Comparison of ENCODE assay signal across 16 mouse cellular contexts in the genomic region with DNA sequence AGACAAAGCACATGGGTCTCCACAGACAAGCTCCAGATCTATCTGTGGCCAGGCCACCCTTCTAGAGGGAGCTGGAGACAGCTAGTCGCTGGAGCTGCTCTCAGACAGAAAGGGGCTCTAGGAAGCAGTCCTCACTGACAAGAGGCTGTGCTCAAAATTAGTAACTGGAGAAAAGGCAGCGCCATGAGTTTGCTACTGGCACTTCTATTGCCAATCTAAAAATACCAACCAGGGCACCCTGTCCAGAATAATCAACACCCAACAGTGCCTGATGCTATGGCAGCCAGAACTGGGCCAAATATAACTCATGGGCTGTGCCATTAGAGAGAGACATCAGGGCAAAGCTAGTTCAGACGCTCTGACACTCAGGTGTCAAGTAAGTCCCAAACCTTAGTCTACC. TPM values are rescaled to one million over a fixed set of nuclear protein-coding genes. Genes with fewer than 3 reads are reported as not detected.
DNase-seq lines count a peak whose midpoint lies in the region; ATAC-seq lines count a peak whose summit lies in the region.
"Had no signal": no experiment of that assay in that cellular context is flagged by ENCODE, and none has a peak within 500 bp of the region (broad histone marks: within the 10 kb centered on the region; RNA-seq: fewer than 3 reads in every experiment).

No protein-coding gene starts in this region.

- 51% methylated on average over 3 of the region's 3 CpGs for WGBS in heart, embryonic 15.5 days

- peaks cover 59% of the 10 kb centered on the region for H3K36me3 ChIP-seq in heart, embryonic 15.5 days

- ATAC-seq in frontal cortex, adult (ENCODE audit: low TSS enrichment): peak; percentile 72
- ATAC-seq in heart, embryonic 15.5 days (replicated peaks; ENCODE audit: insufficient number of reproducible peaks, insufficient read depth, low FRiP score, low read depth): peak; percentile 83
- no peak for ATAC-seq in inflammation-experienced regulatory T-cells, adult 6 months
- ATAC-seq: forebrain, embryonic 16.5 days had no signal

- H3K4me3 ChIP-seq in heart, embryonic 15.5 days: no peak overlapping the region
- H3K4me3 ChIP-seq: hindbrain, embryonic 12.5 days; limb, embryonic 13.5 days; megakaryocyte, embryonic 14.5 days had no signal

- peak overlapping the region; percentile 42 for H3K4me2 ChIP-seq in heart, embryonic 15.5 days
- H3K4me2 ChIP-seq: hindbrain, embryonic 12.5 days; limb, embryonic 13.5 days; lung, embryonic 14.5 days had no signal

- no peaks in the 10 kb centered on the region for H3K9me3 ChIP-seq in heart, embryonic 15.5 days (replicated peaks)
- H3K9me3 ChIP-seq: G1E; hindbrain, embryonic 12.5 days; limb, embryonic 13.5 days; megakaryocyte, embryonic 14.5 days had no signal

- no peaks in the 10 kb centered on the region for H3K27me3 ChIP-seq in heart, embryonic 15.5 days
- H3K27me3 ChIP-seq: hindbrain, embryonic 12.5 days; limb, embryonic 13.5 days; megakaryocyte, embryonic 14.5 days had no signal

- DNase-seq in frontal cortex, postnatal 25 days (ENCODE audit: low spot score in 2 of 2): no peak
- peak; percentile 22 to 38 for DNase-seq in right cerebral cortex, postnatal 36 days (ENCODE audit: low spot score in 2 of 2)
- DNase-seq in right cerebral cortex, postnatal 25 days: no peak
- DNase-seq in kidney, adult 18-20 months: no peak
- DNase-seq: kidney, adult 2 months; lung, embryonic 14.5 days; right cerebral cortex, postnatal 4 days; thymus, postnatal 14 days had no signal

- peak overlapping the region; percentile 96 for H3K27ac ChIP-seq in heart, embryonic 15.5 days
- H3K27ac ChIP-seq: hindbrain, embryonic 12.5 days; limb, embryonic 13.5 days had no signal

- peaks cover 61% of the 10 kb centered on the region for H3K4me1 ChIP-seq in heart, embryonic 15.5 days (replicated peaks)
- H3K4me1 ChIP-seq: hindbrain, embryonic 12.5 days; limb, embryonic 13.5 days had no signal

- H3K9ac ChIP-seq in heart, embryonic 15.5 days: no peak overlapping the region; the same call in 1 of the 2 replicates
- H3K9ac ChIP-seq: hindbrain, embryonic 12.5 days; limb, embryonic 13.5 days; lung, embryonic 14.5 days had no signal

RNA-seq across cellular contexts. Expression of gene Mfn2, which starts 7.2 kb away (rescaled TPM):
- polyA plus RNA-seq in heart, embryonic 15.5 days (2015; fragmentation: Nextera tagmentation; extraction: Ambion mirVana): 141 and 144 TPM in 2 replicates
- 10 to 100 TPM; 20.5 to 25.5 (median 21.2) TPM for polyA plus RNA-seq in inflammation-experienced regulatory T-cells, adult 6 months (2017; shearing (Covaris generic))

RNA-seq across cellular contexts. Expression of gene Fv1, which starts 28.6 kb away (rescaled TPM):
- polyA plus RNA-seq in heart, embryonic 15.5 days (2015; fragmentation: Nextera tagmentation; extraction: Ambion mirVana): 10.0 and 10.2 TPM in 2 replicates
- polyA plus RNA-seq in inflammation-experienced regulatory T-cells, adult 6 months (2017; shearing (Covaris generic)): 1 to 10 TPM; 4.0 to 8.1 (median 4.5) TPM
- polyA plus RNA-seq: G1E had no signal

RNA-seq across cellular contexts. Expression of gene Miip, which starts 28.7 kb away (rescaled TPM):
- polyA plus RNA-seq in heart, embryonic 15.5 days (2015; fragmentation: Nextera tagmentation; extraction: Ambion mirVana): 24.1 and 33.0 TPM in 2 replicates
- polyA plus RNA-seq in inflammation-experienced regulatory T-cells, adult 6 months (2017; shearing (Covaris generic)): 100 to 1,000 TPM in 1 of 3 experiments, 10 to 100 TPM in 2; 59.0 to 116 (median 71.4) TPM
- polyA plus RNA-seq: G1E had no signal

RNA-seq across cellular contexts. Expression of gene Plod1, which starts 39.2 kb away (rescaled TPM):
- polyA plus RNA-seq in heart, embryonic 15.5 days (2015; fragmentation: Nextera tagmentation; extraction: Ambion mirVana): 52.1 and 60.0 TPM in 2 replicates
- polyA plus RNA-seq in inflammation-experienced regulatory T-cells, adult 6 months (2017; shearing (Covaris generic)): 1 to 10 TPM; 1.3 to 4.5 (median 3.1) TPM

RNA-seq across cellular contexts. Expression of gene 2510039O18Rik, which starts 43.3 kb away (rescaled TPM):
- 12.1 and 17.6 TPM in 2 replicates for polyA plus RNA-seq in heart, embryonic 15.5 days (2015; fragmentation: Nextera tagmentation; extraction: Ambion mirVana)
- polyA plus RNA-seq in inflammation-experienced regulatory T-cells, adult 6 months (2017; shearing (Covaris generic)): 10 to 100 TPM in 1 of 3 experiments, 1 to 10 TPM in 2; 7.2 to 11.6 (median 8.3) TPM

Comparison
In these comparisons a context has a peak if more than half of its experiments do, and no peak if none do; other contexts are left out.
1. DNase-seq: peak in right cerebral cortex, postnatal 36 days (2 of 2); none in frontal cortex, postnatal 25 days (0 of 2), right cerebral cortex, postnatal 25 days (single experiment) and kidney, adult 18-20 months (single experiment).